Mouse (Mus musculus): ENCODE data around the gene Syt6. TPM values are rescaled to one million over a fixed set of nuclear protein-coding genes. Genes with fewer than 3 reads are reported as not detected.
"Not testable (repeated sequence)": the region's sequence is repeated elsewhere in the genome, so short reads cannot be mapped to it uniquely, and the experiment has no call there.

Syt6 gene
- polyA plus RNA-seq, 1 experiment from 2014 or later, result 23.5 TPM

DNA sequence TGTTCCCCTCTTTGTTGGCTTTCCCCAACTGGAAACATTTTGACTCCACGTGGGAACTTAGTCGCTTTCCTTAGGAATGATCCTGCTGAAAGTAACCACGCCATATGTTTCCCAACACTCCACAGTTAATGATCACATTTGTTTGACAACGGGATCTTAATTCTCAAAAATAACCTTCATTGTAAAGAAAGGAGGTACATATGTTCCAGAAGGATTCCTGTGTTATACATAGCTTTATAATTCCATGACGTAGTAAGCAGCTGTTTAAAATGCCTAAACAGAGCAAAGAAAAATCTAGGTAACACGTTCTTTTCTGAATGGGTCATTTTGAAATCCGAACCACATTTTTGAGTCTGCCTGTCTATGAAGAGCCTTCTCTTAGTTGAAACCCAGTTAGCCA lies 58.1 kb downstream of the Syt6 start:
- Histone ChIP-seq H3K27ac (ENCODE audit: low read length) (no peak overlapping the region), H3K4me3 (replicated peaks; ENCODE audit: low read length) (no peak overlapping the region), H3K4me1 (replicated peaks; ENCODE audit: control insufficient read depth, insufficient read depth, low read length) (no peaks in the 10 kb centered on the region), H3K36me3 (ENCODE audit: control insufficient read depth, insufficient read depth) (no peaks in the 10 kb centered on the region; the same call in 1 of the 2 replicates), H3K27me3 (replicated peaks; ENCODE audit: control insufficient read depth, insufficient read depth, low read length) (no peaks in the 10 kb centered on the region), H3K9ac (replicated peaks; ENCODE audit: low read depth, low read length) (no peak overlapping the region), H3K9me3 (ENCODE audit: control insufficient read depth, low read length) (no peaks in the 10 kb centered on the region), H3K4me2 (ENCODE audit: low read length) (no peak overlapping the region)
- WGBS, result 82% methylated on average over 7 of the region's 7 CpGs
- no peak for ATAC-seq

DNA sequence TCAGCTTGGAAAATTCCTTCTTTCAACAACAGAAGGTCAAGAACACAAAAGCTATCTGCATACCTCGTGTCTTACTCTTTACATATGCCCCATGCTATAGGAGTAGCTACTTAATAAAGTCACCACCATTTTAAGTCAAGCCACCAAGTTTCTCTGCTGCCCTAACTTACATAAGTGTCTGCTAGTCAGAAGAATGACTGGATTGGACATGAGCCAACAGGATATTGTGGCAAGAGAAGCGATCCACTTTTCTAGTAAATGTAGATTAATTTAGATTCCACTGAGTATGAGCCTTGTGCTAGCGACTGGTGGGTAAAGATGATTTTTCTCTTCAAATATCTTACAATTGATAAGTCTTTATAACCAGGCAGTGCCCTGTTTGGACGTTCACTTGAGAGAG lies 58.8 kb downstream of the Syt6 start:
- no peak overlapping the region for H3K4me2 ChIP-seq (ENCODE audit: low read length)
- H3K27me3 ChIP-seq (replicated peaks; ENCODE audit: control insufficient read depth, insufficient read depth, low read length), result no peaks in the 10 kb centered on the region
- no peak overlapping the region for H3K27ac ChIP-seq (ENCODE audit: low read length)
- H3K9me3 ChIP-seq (ENCODE audit: control insufficient read depth, low read length), result no peaks in the 10 kb centered on the region
- no peak for ATAC-seq
- WGBS, result 80% methylated on average over 4 of the region's 4 CpGs
- H3K9ac ChIP-seq (replicated peaks; ENCODE audit: low read depth, low read length), result no peak overlapping the region
- H3K4me3 ChIP-seq (replicated peaks; ENCODE audit: low read length), result no peak overlapping the region
- no peaks in the 10 kb centered on the region; the same call in 1 of the 2 replicates for H3K36me3 ChIP-seq (ENCODE audit: control insufficient read depth, insufficient read depth)
- H3K4me1 ChIP-seq (replicated peaks; ENCODE audit: control insufficient read depth, insufficient read depth, low read length), result no peaks in the 10 kb centered on the region

DNA sequence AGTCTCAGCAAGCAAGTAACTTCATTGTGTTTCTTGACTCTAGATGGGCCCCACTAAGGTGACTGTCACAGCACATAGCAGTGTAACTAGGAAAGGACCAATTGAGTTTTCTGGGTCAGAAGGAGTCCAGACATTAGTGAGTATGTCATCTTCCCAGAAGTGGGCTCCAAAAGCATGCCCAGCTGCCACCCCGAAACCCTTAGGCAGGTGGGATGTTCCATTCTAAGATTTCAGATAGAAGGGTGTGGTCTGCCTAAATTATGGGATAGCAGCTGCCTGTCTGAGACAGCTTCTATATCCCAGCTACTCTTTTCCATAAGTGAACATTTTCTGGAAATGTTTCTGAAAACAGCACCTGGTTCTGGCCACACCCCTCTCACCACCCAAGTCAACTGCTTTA lies 59.2 kb downstream of the Syt6 start:
- no peak for ATAC-seq
- no peaks in the 10 kb centered on the region for H3K27me3 ChIP-seq (replicated peaks; ENCODE audit: control insufficient read depth, insufficient read depth, low read length)
- H3K4me1 ChIP-seq (replicated peaks; ENCODE audit: control insufficient read depth, insufficient read depth, low read length), result no peaks in the 10 kb centered on the region
- no peak overlapping the region for H3K27ac ChIP-seq (ENCODE audit: low read length)
- 85% methylated on average over 1 of the region's 1 CpGs for WGBS
- H3K4me2 ChIP-seq (ENCODE audit: low read length), result no peak overlapping the region
- no peak overlapping the region for H3K9ac ChIP-seq (replicated peaks; ENCODE audit: low read depth, low read length)
- no peaks in the 10 kb centered on the region; the same call in 1 of the 2 replicates for H3K36me3 ChIP-seq (ENCODE audit: control insufficient read depth, insufficient read depth)
- H3K9me3 ChIP-seq (ENCODE audit: control insufficient read depth, low read length), result no peaks in the 10 kb centered on the region
- H3K4me3 ChIP-seq (replicated peaks; ENCODE audit: low read length), result no peak overlapping the region

DNA sequence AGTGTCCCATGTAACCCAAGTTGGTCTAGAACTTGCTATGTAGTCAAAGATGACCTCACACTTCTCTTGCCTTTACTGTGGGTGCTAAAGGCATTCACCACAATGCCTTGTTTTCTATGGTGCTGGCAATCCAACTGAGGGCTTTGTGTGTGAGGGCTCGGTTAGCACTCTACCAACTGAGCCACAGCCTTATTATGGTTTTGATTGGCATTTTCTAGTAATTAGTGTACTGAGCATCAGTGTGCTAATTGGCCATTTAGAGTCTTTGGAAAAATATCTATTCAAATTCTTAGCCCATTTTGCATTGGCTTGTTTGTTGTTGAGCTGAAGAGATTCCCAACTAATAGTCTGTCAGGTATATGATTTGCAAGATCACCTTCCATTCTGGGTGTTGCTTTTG lies 62.6 kb downstream of the Syt6 start:
- no peak for ATAC-seq
- Histone ChIP-seq H3K4me3 (replicated peaks; ENCODE audit: low read length) (no peak overlapping the region), H3K27ac (ENCODE audit: low read length) (no peak overlapping the region), H3K36me3 (ENCODE audit: control insufficient read depth, insufficient read depth) (no peaks in the 10 kb centered on the region; the same call in 1 of the 2 replicates), H3K9me3 (ENCODE audit: control insufficient read depth, low read length) (no peaks in the 10 kb centered on the region), H3K4me2 (ENCODE audit: low read length) (no peak overlapping the region), H3K4me1 (replicated peaks; ENCODE audit: control insufficient read depth, insufficient read depth, low read length) (no peaks in the 10 kb centered on the region), H3K27me3 (replicated peaks; ENCODE audit: control insufficient read depth, insufficient read depth, low read length) (no peaks in the 10 kb centered on the region), H3K9ac (replicated peaks; ENCODE audit: low read depth, low read length) (no peak overlapping the region)
- 15% methylated on average over 1 of the region's 1 CpGs for WGBS

DNA sequence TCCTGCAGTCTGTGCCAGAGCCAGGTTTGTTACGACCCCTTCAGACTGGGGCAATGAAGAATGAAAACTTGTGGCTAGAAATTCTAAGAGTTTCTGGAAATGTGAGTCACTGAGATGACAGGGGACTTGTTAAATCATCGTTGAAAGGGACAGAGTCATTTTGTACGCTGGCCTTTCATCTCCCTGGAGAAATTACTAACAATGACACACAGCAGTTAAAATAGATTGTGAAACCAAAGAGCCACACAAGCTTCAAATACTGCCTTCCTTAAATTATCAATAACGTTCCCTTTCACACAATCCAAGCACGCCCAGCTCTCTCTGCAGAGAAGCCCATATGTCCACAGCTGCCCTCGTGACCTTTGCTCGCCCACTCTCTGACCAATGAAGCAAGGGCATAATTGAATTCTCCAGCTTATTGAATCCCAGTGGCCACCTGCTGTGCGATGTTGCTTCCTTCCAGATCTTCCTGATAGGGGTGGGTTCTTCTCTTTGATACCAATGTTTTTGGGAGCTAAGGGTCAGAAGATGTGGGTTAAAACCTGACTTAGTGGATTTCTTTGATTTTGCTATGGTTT lies 65.3 kb downstream of the Syt6 start:
- H3K4me2 ChIP-seq (ENCODE audit: low read length), result no peak overlapping the region
- no peak overlapping the region for H3K4me3 ChIP-seq (replicated peaks; ENCODE audit: low read length)
- 45% methylated on average over 8 of the region's 8 CpGs for WGBS
- H3K9me3 ChIP-seq (ENCODE audit: control insufficient read depth, low read length), result no peaks in the 10 kb centered on the region
- H3K36me3 ChIP-seq (ENCODE audit: control insufficient read depth, insufficient read depth), result no peaks in the 10 kb centered on the region; the same call in 1 of the 2 replicates
- no peak overlapping the region for H3K27ac ChIP-seq (ENCODE audit: low read length)
- no peaks in the 10 kb centered on the region for H3K4me1 ChIP-seq (replicated peaks; ENCODE audit: control insufficient read depth, insufficient read depth, low read length)
- ATAC-seq, result no peak
- H3K9ac ChIP-seq (replicated peaks; ENCODE audit: low read depth, low read length), result no peak overlapping the region
- no peaks in the 10 kb centered on the region for H3K27me3 ChIP-seq (replicated peaks; ENCODE audit: control insufficient read depth, insufficient read depth, low read length)

DNA sequence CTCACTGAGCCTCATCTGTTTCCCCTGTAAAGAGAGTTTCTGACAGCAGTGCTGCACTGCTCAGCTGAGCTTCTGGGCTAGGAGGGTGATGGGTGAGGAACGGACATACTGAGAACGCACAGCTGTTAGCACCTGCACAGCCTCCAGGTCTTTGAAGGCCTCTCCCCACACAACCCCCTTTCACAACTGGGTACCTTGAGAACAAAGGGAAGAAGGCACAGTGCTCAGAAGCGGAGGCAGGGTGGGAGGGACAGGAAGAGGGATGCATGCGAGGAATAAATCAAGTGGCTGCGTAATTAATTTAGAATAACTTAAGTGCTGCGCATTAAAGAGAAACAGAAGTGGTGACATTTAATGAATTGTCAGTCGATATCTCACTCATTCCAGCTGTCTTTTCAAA lies 66.3 kb downstream of the Syt6 start:
- Histone ChIP-seq H3K27ac (ENCODE audit: low read length) (no peak overlapping the region), H3K36me3 (ENCODE audit: control insufficient read depth, insufficient read depth) (no peaks in the 10 kb centered on the region; the same call in 1 of the 2 replicates), H3K4me1 (replicated peaks; ENCODE audit: control insufficient read depth, insufficient read depth, low read length) (no peaks in the 10 kb centered on the region), H3K27me3 (replicated peaks; ENCODE audit: control insufficient read depth, insufficient read depth, low read length) (no peaks in the 10 kb centered on the region), H3K9me3 (ENCODE audit: control insufficient read depth, low read length) (no peaks in the 10 kb centered on the region), H3K4me2 (ENCODE audit: low read length) (no peak overlapping the region), H3K4me3 (replicated peaks; ENCODE audit: low read length) (no peak overlapping the region), H3K9ac (replicated peaks; ENCODE audit: low read depth, low read length) (no peak overlapping the region)
- ATAC-seq, result peak; percentile 69
- 44% methylated on average over 7 of the region's 7 CpGs for WGBS

DNA sequence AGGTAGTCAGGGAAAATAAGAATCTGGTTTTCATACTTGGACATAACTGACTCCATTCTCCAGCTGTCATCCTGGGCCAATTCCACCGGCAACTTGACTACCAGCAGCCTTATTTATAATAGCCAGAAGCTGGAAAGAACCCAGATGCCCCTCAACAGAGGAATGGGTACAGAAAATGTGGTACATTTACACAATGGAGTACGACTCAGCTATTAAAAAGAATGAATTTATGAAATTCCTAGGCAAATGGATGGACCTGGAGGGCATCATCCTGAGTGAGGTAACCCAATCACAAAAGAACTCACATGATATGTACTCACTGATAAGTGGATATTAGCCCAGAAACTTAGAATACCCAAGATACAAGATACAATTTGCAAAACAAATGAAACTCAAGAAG lies 70.9 kb downstream of the Syt6 start, which contains the start of gene Atg4a-ps:
TSS of gene Atg4a-ps (minus strand) at position 101 of the 400 bp plus-strand sequence.
- not testable (repeated sequence) for H3K9ac ChIP-seq (replicated peaks; ENCODE audit: low read depth, low read length); H3K27me3 ChIP-seq (replicated peaks; ENCODE audit: control insufficient read depth, insufficient read depth, low read length); H3K36me3 ChIP-seq (ENCODE audit: control insufficient read depth, insufficient read depth); H3K27ac ChIP-seq (ENCODE audit: low read length); H3K4me1 ChIP-seq (replicated peaks; ENCODE audit: control insufficient read depth, insufficient read depth, low read length); ATAC-seq; H3K4me2 ChIP-seq (ENCODE audit: low read length); H3K4me3 ChIP-seq (replicated peaks; ENCODE audit: low read length); H3K9me3 ChIP-seq (ENCODE audit: control insufficient read depth, low read length)
- 78% methylated on average over 2 of the region's 2 CpGs for WGBS

DNA sequence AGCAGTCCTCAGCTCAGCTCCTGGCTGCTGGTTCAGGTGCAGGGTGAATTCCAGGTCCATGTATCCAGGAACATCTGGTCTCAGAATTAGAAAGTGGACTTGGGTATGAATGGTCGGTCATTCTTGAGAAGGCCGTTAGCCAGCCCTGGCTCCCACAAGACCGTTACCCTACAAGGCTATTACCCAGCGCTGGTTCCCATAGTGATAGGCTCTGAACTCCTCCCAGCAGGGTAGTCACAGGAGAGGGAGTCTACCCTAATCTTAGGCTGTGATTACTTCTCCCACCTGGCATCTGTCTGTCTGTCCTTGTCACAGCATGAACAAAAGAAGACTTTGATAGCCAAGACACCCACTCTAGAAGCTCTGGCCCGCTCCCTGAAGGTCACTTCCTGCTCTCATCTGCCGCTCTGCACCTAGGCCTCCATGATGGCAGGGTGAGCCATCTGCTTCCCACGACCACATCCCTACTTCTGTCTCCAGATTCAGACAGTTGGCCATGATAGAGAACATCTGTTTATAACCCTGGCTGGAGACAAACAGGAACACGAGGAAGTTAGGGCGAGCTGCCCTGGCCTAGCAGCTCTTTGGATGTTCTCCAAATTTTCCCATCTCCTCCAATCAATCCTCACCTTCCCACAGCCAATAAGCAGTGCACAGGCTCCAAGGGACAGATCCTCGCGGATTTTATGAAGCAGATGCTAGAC lies 72.3 kb downstream of the Syt6 start:
- Histone ChIP-seq H3K4me3 (replicated peaks; ENCODE audit: low read length) (no peak overlapping the region), H3K36me3 (ENCODE audit: control insufficient read depth, insufficient read depth) (no peaks in the 10 kb centered on the region), H3K27ac (ENCODE audit: low read length) (no peak overlapping the region), H3K9me3 (ENCODE audit: control insufficient read depth, low read length) (0 out of 2 replicates have a peak, but pooled peaks cover 2% of the 10 kb centered on the region), H3K4me2 (ENCODE audit: low read length) (no peak overlapping the region), H3K9ac (replicated peaks; ENCODE audit: low read depth, low read length) (no peak overlapping the region), H3K4me1 (replicated peaks; ENCODE audit: control insufficient read depth, insufficient read depth, low read length) (no peaks in the 10 kb centered on the region), H3K27me3 (replicated peaks; ENCODE audit: control insufficient read depth, insufficient read depth, low read length) (no peaks in the 10 kb centered on the region)
- no peak for ATAC-seq
- WGBS, result 83% methylated on average over 11 of the region's 11 CpGs

DNA sequence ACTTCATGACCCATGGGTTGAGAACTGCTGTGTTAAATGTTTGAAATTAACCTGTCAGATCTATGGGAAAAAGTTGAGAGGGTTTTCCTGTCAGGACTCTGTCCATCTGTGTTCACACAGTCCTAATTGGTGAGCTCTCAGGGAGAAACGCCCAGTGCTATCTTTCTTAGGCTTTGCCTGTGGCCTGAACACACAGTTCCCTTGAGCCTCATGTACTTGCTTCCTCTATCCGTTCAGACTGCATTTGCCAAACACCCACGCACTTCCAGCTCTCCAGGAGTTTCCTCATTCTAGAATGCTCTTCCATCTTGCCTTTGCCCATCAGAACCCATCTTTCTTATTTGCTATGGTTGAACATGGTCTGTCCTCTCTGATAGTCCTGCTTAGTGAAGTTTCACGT lies 73.5 kb downstream of the Syt6 start:
- Histone ChIP-seq H3K4me1 (replicated peaks; ENCODE audit: control insufficient read depth, insufficient read depth, low read length) (no peaks in the 10 kb centered on the region), H3K36me3 (ENCODE audit: control insufficient read depth, insufficient read depth) (no peaks in the 10 kb centered on the region), H3K27ac (ENCODE audit: low read length) (no peak overlapping the region), H3K9me3 (ENCODE audit: control insufficient read depth, low read length) (0 out of 2 replicates have a peak, but pooled peaks cover 2% of the 10 kb centered on the region), H3K4me3 (replicated peaks; ENCODE audit: low read length) (no peak overlapping the region), H3K27me3 (replicated peaks; ENCODE audit: control insufficient read depth, insufficient read depth, low read length) (no peaks in the 10 kb centered on the region), H3K9ac (replicated peaks; ENCODE audit: low read depth, low read length) (no peak overlapping the region), H3K4me2 (ENCODE audit: low read length) (no peak overlapping the region)
- no peak for ATAC-seq
- WGBS, result 83% methylated on average over 4 of the region's 4 CpGs

Data from forebrain, embryonic 16.5 days (tissue).